Mouse (Mus musculus) yolk sac, embryonic 10.5 days (tissue): ENCODE data around the gene Zkscan17.

Source experiments
- DNase-seq: peaks from one replicate; pipeline ENCODE4 v3.0.0-alpha.2; 2017; ENCODE audit warnings: low spot score

Gene Zkscan17

GRCm38 (mm10) chr11:59518226-59518625 is 8.3 kb downstream of the Zkscan17 start:
- DNase-seq: no peak

- DNase-seq: no peak
Measured at GRCm38 (mm10) chr11:59517441-59517840, 9.1 kb downstream of the Zkscan17 start.

- no peak for DNase-seq
Measured at GRCm38 (mm10) chr11:59514789-59515188, 11.8 kb downstream of the Zkscan17 start.

- no peak for DNase-seq
Measured at GRCm38 (mm10) chr11:59514381-59514780, 12.2 kb downstream of the Zkscan17 start.

GRCm38 (mm10) chr11:59513556-59513955 is 13.0 kb downstream of the Zkscan17 start:
- DNase-seq: no peak

GRCm38 (mm10) chr11:59512733-59513132 is 13.8 kb downstream of the Zkscan17 start:
- peak; percentile 64 for DNase-seq

GRCm38 (mm10) chr11:59511558-59511957 is 15.0 kb downstream of the Zkscan17 start:
- no peak for DNase-seq

GRCm38 (mm10) chr11:59506713-59507074 is 19.9 kb downstream of the Zkscan17 start:
- DNase-seq: no peak

GRCm38 (mm10) chr11:59505839-59506712 is 20.5 kb downstream of the Zkscan17 start:
- DNase-seq: peak; percentile 95

- peak; percentile 83 for DNase-seq
Measured at GRCm38 (mm10) chr11:59505351-59505838, 21.2 kb downstream of the Zkscan17 start.

- no peak for DNase-seq
Measured at GRCm38 (mm10) chr11:59501978-59502700, 24.4 kb downstream of the Zkscan17 start.

- DNase-seq: no peak
Measured at GRCm38 (mm10) chr11:59497747-59498146, 28.8 kb downstream of the Zkscan17 start.

- no peak for DNase-seq
Measured at GRCm38 (mm10) chr11:59496672-59497310, 29.8 kb downstream of the Zkscan17 start.

GRCm38 (mm10) chr11:59486222-59486621 is 40.3 kb downstream of the Zkscan17 start:
- DNase-seq: no peak

- no peak for DNase-seq
Measured at GRCm38 (mm10) chr11:59485641-59486040, 40.9 kb downstream of the Zkscan17 start.

GRCm38 (mm10) chr11:59483212-59483611 is 43.3 kb downstream of the Zkscan17 start:
- no peak for DNase-seq

GRCm38 (mm10) chr11:59477240-59477639 is 49.3 kb downstream of the Zkscan17 start:
- DNase-seq: no peak

GRCm38 (mm10) chr11:59472326-59472677 is 54.2 kb downstream of the Zkscan17 start, which contains the start of gene Zfp867:
Gene Zfp867 (minus strand): TSS chr11:59472474.
- DNase-seq: peak; percentile 89

GRCm38 (mm10) chr11:59471413-59472325 is 54.9 kb downstream of the Zkscan17 start:
- no peak for DNase-seq

- DNase-seq: no peak
Measured at GRCm38 (mm10) chr11:59460459-59460858, 66.1 kb downstream of the Zkscan17 start.

- peak; percentile 88 for DNase-seq
Measured at GRCm38 (mm10) chr11:59458973-59459372, 67.6 kb downstream of the Zkscan17 start.
